Mouse (Mus musculus) E14TG2a.4 (cell line): ENCODE results near the gene Ccdc61.

Experiments
- CTCF ChIP-seq: conservative IDR thresholded peaks from 2 replicates; pipeline ENCODE4 v1.5.1; 2014; ENCODE audit warnings: low read length
- POU5F1 ChIP-seq: IDR thresholded peaks from 2 replicates; pipeline ENCODE4 v1.6.1; 2014; ENCODE audit warnings: low read length, borderline replicate concordance

GRCm38 (mm10) chr7:18873253-18873652, 37.0 kb downstream of the Ccdc61 start:
- TF ChIP-seq CTCF: peak; percentile 73
- no peak for TF ChIP-seq POU5F1
